ENCODE assay signal across 16 mouse cellular contexts in genomic region chr1:188973078-188973477, GRCm38 (mm10). TPM values are rescaled to one million over a fixed set of nuclear protein-coding genes. Genes with fewer than 3 reads are reported as not detected.
DNase-seq lines count a peak whose midpoint lies in the region; ATAC-seq and TF ChIP-seq lines count a peak whose summit lies in the region.
"Had no signal": no experiment of that assay in that cellular context is flagged by ENCODE, and none has a peak within 500 bp of the region (broad histone marks: within the 10 kb centered on the region; RNA-seq: fewer than 3 reads in every experiment).

No protein-coding gene starts in this region.

- ATAC-seq in liver, embryonic 15.5 days (ENCODE audit: insufficient read depth): peak; percentile 95
- ATAC-seq: forebrain, embryonic 16.5 days; Patski had no signal

- H3K27me3 ChIP-seq in heart, embryonic 10.5 days (ENCODE audit: insufficient read depth, poor library complexity, severe bottlenecking): no peaks in the 10 kb centered on the region
- H3K27me3 ChIP-seq in spleen, adult 2 months (ENCODE audit: control insufficient read depth, insufficient read depth, low read length): no peaks in the 10 kb centered on the region
- H3K27me3 ChIP-seq in liver, embryonic 15.5 days: no peaks in the 10 kb centered on the region
- H3K27me3 ChIP-seq: hindbrain, embryonic 15.5 days; limb, embryonic 13.5 days; neural tube, embryonic 13.5 days; Patski had no signal

- no peak overlapping the region for H3K4me3 ChIP-seq in heart, embryonic 10.5 days
- H3K4me3 ChIP-seq in spleen, adult 2 months (ENCODE audit: extremely low read depth, insufficient read depth, insufficient read length): no peak overlapping the region
- no peak overlapping the region for H3K4me3 ChIP-seq in liver, embryonic 15.5 days (replicated peaks)
- H3K4me3 ChIP-seq: hindbrain, embryonic 15.5 days; limb, embryonic 13.5 days; neural tube, embryonic 13.5 days had no signal

- peak overlapping the region; percentile 46; the same call in 1 of the 2 replicates for H3K9ac ChIP-seq in liver, embryonic 15.5 days
- H3K9ac ChIP-seq: hindbrain, embryonic 15.5 days; limb, embryonic 13.5 days; neural tube, embryonic 13.5 days had no signal

- peaks cover 84% of the 10 kb centered on the region for H3K36me3 ChIP-seq in heart, embryonic 10.5 days
- H3K36me3 ChIP-seq in spleen, adult 2 months (ENCODE audit: control insufficient read depth, insufficient read depth, low read length): peaks cover 49% of the 10 kb centered on the region
- H3K36me3 ChIP-seq in liver, embryonic 15.5 days (replicated peaks): peaks cover 76% of the 10 kb centered on the region

- H3K27ac ChIP-seq in heart, embryonic 10.5 days: no peak overlapping the region
- peak overlapping the region; percentile 5; the same call in 1 of the 2 replicates for H3K27ac ChIP-seq in spleen, adult 2 months (ENCODE audit: insufficient read depth, low read length)
- H3K27ac ChIP-seq in liver, embryonic 15.5 days (replicated peaks): peak overlapping the region; percentile 96
- H3K27ac ChIP-seq: hindbrain, embryonic 15.5 days; limb, embryonic 13.5 days; neural tube, embryonic 13.5 days had no signal

- no peak for TF ChIP-seq POLR2A in spleen, adult 2 months (IDR thresholded peaks at IDR 0.05; ENCODE audit: low read depth, low read length)

- 85% methylated on average over 6 of the region's 6 CpGs for WGBS in heart, embryonic 10.5 days
- 89% methylated on average over 6 of the region's 6 CpGs for WGBS in spleen, adult 2 months
- WGBS in liver, embryonic 15.5 days (ENCODE audit: insufficient replicate concordance): 38% methylated on average over 6 of the region's 6 CpGs

- H3K9me3 ChIP-seq in heart, embryonic 10.5 days: no peaks in the 10 kb centered on the region
- no peaks in the 10 kb centered on the region for H3K9me3 ChIP-seq in liver, embryonic 15.5 days (replicated peaks)
- H3K9me3 ChIP-seq: hindbrain, embryonic 15.5 days; limb, embryonic 13.5 days; neural tube, embryonic 13.5 days had no signal

- DNase-seq in heart, embryonic 10.5 days (ENCODE audit: low spot score): peak; percentile 93
- no peak for DNase-seq in heart, adult 9 months (ENCODE audit: low spot score in 2 of 2)
- DNase-seq in spleen, adult 2 months (ENCODE audit: low read depth in 1 of 2, low spot score in 2 of 2): no peak
- no peak for DNase-seq in spleen, adult 18-20 months
- DNase-seq in frontal cortex, postnatal 10 days (ENCODE audit: low spot score in 2 of 2): no peak
- no peak for DNase-seq in kidney, postnatal 4 days
- DNase-seq in gastrocnemius, adult 18-20 months (ENCODE audit: low spot score): no peak
- DNase-seq: cerebellum, postnatal 25 days; gastrocnemius, postnatal 25 days; kidney, adult 9 months had no signal

- H3K4me2 ChIP-seq in liver, embryonic 15.5 days: peak overlapping the region; percentile 47
- H3K4me2 ChIP-seq: hindbrain, embryonic 15.5 days; limb, embryonic 13.5 days; neural tube, embryonic 13.5 days had no signal

- TF ChIP-seq CTCF in spleen, adult 2 months (IDR thresholded peaks at IDR 0.05; ENCODE audit: extremely low read depth, insufficient read depth, insufficient read length, insufficient replicate concordance): no peak

- no peaks in the 10 kb centered on the region for H3K4me1 ChIP-seq in heart, embryonic 10.5 days
- H3K4me1 ChIP-seq in spleen, adult 2 months (ENCODE audit: control insufficient read depth, insufficient read depth, insufficient read length): no peaks in the 10 kb centered on the region
- peaks cover 31% of the 10 kb centered on the region for H3K4me1 ChIP-seq in liver, embryonic 15.5 days (replicated peaks)
- H3K4me1 ChIP-seq: hindbrain, embryonic 15.5 days; limb, embryonic 13.5 days; neural tube, embryonic 13.5 days had no signal

RNA-seq across cellular contexts. Expression of gene Kctd3, which starts 34.6 kb away (rescaled TPM):
- polyA plus RNA-seq in heart, embryonic 10.5 days (2016; fragmentation: Nextera tagmentation; extraction: Ambion mirVana): 20.4 and 30.5 TPM in 2 replicates
- polyA plus RNA-seq in spleen, adult 2 months (2012; rRNA removed): 25.4 and 40.9 TPM in 2 replicates
- polyA plus RNA-seq in liver, embryonic 15.5 days (2015; fragmentation: Nextera tagmentation; extraction: Ambion mirVana): 9.4 and 11.7 TPM in 2 replicates
- total RNA-seq in gastrocnemius, adult 18-20 months (2021): 10 to 100 TPM; 13.1 to 13.4 TPM
